Mouse (Mus musculus): ENCODE data around the gene Dnajc4.

Gene Dnajc4

DNA sequence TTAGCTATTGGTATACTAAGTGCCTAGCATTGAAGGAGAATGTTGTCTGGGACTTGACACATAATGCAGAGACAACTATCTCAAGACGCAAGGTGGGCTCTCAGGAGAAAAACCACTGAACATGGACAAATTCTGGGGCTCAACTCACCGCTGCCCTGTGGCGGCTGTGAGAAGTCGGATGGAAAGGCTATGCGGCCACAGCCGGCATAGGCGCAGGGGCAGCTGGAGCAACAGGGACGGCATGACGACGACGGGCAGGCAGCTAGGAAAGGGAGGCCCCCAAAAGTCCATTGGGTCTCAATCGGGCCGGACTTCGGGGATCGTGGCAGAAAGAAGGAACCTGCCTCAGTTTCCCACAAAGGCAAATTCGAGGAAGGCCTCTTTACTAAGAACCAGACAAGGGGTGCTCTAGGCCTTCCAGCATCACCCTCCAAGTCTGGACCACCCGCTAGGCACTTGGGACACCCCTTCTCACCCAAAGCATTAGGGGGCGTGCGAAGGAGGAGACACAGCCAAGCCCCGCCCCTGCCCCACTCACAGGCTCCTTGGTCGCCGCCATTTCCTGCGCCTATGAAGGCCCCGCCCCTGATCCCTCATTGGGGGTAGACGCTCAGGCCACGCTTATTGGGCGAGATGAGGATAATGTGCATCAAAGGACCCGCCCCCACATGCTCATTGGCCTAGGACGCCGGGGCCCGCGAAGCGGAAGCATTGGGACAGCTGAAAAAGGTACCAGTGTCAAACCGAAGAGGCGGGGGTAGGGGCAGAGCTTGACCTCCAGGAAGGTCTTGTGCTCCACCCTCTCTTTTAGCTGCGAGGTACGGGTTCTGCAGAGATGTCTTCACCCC is at the start of gene Dnajc4:
Gene Dnajc4 (minus strand): TSS at position 562 of the 848 bp plus-strand sequence.
- DNase-seq (ENCODE audit: low spot score in 2 of 2): peak; percentile 96 to 97

DNA sequence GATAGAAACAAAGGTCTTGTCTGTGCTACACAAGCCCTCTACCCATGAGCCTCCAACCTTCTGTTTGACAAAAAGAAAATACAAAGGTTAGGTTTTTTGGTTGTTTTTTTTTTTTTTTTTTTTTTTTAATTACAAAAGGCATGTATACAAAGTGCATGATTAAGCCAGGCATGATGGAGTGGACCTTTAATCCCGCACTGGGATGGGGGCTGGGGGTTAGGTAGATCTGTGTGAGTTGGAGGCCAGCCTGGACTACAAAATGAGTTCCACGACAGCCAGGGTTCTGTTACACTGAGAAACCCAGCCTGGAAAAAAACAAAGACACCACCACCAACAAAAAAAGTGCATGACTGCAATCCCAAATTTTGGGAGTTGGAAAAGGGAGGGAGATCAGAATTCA is 48.8 kb upstream of the Dnajc4 start:
- DNase-seq (ENCODE audit: low spot score in 2 of 2): no peak

GRCm38 (mm10) chr19:7040637-7041130 is 48.3 kb upstream of the Dnajc4 start:
- peak in 1 of 2 experiments; percentile 31 for DNase-seq (ENCODE audit: low spot score in 2 of 2)

GRCm38 (mm10) chr19:7039841-7040636 is 47.7 kb upstream of the Dnajc4 start, which contains the start of gene Stip1:
Gene Stip1 (minus strand): TSS chr19:7039967.
- DNase-seq (ENCODE audit: low spot score in 2 of 2): peak; percentile 99

DNA sequence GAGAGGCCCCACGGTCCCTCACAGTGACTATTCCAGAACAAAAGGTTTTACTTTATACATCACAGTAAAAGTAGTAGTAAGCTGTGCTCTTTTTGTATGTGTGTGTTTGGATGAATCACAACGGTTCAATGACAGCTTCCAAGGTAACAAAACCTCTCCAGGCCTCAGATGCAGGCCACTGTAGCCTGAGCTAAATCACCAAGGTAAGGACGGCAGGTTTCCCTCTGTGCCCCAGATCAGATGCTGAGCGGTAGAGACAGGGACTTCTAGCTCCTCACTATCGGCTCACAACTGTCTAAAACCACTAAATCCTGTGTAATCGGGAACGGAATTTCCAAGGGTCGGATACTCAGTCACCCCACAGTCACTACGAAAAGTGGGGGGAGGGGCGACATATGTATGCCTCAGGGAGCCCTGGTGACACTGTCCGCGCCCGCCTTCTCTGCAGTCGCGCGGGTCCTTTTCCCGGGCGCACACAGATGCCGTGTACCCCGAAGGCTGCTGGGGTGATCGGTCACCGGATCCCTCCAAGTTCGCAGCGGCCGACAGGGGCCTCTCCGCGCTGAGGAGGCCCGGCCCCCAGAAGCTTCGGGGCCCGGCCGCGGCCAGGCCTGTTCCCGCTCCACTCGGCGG is 46.8 kb upstream of the Dnajc4 start:
- peak; percentile 48 to 62 for DNase-seq (ENCODE audit: low spot score in 2 of 2)

DNA sequence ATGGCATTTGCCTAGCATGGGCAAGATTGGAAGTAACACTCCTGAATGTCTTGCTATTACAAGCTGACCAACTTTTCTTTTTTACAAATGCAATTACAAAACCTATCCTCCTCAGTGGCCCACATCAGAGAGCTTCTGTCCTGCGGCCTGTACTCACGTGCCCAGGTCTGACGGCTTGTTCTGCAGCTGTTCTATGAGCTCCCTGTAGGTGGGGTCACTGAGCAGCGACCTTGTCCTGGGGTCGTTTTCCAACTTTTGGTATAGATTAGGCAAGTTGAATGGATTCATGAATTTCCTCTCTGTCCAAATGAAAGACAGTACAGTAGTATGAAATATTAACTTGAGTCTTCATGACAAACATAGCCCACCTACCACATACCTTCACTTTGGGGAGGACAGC is 41.6 kb upstream of the Dnajc4 start:
- DNase-seq (ENCODE audit: low spot score in 2 of 2): no peak

GRCm38 (mm10) chr19:7029531-7029930 is 37.2 kb upstream of the Dnajc4 start:
- no peak for DNase-seq (ENCODE audit: low spot score in 2 of 2)

DNA sequence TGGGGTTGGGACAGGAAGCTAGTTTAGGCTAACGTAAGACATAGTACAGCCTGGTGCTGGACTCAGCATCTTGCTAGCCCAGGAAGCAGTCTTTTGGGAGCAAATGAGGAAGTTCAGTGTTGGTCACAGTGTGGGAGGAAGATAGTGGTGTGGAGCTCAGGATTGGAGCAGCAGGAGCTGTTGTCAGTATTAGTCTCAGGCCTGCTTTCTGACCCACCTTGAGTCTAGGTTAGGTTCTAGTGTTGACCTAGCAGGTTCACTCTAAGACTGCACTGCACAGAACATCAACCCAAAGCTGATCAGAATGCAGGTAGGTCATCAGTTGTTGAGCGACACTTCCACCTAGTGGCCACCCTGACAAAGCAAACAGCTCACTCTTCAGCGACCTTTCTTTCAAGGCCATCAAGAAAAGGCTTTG is 27.9 kb upstream of the Dnajc4 start:
- DNase-seq (ENCODE audit: low spot score in 2 of 2): peak; percentile 67 to 74

DNA sequence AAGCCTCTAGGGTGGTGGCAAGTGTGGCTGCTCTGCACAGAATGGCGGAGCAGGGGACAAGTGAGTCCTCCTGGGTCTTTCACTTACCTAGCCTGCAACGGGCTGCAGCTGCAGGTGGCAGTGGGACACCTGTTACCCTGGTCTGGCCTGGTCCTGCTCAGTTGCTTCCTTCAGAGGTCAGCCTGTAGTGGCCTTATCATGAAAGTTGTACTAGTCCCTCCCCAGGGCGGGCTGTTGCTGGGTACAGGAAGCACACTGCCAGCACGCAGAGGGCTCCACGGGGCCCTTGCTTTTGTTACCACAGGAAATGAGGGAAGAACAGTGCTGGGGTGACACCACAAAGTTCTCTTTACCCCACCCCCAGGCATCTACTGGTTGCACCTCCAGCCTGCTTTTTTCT is 26.8 kb upstream of the Dnajc4 start, which contains the start of gene Fermt3:
Gene Fermt3 (minus strand): TSS at position 279 of the 400 bp plus-strand sequence.
- peak; percentile 81 to 87 for DNase-seq (ENCODE audit: low spot score in 2 of 2)

- DNase-seq (ENCODE audit: low spot score in 2 of 2): peak; percentile 24 to 30
Measured at GRCm38 (mm10) chr19:7018546-7018945, 26.2 kb upstream of the Dnajc4 start.

DNA sequence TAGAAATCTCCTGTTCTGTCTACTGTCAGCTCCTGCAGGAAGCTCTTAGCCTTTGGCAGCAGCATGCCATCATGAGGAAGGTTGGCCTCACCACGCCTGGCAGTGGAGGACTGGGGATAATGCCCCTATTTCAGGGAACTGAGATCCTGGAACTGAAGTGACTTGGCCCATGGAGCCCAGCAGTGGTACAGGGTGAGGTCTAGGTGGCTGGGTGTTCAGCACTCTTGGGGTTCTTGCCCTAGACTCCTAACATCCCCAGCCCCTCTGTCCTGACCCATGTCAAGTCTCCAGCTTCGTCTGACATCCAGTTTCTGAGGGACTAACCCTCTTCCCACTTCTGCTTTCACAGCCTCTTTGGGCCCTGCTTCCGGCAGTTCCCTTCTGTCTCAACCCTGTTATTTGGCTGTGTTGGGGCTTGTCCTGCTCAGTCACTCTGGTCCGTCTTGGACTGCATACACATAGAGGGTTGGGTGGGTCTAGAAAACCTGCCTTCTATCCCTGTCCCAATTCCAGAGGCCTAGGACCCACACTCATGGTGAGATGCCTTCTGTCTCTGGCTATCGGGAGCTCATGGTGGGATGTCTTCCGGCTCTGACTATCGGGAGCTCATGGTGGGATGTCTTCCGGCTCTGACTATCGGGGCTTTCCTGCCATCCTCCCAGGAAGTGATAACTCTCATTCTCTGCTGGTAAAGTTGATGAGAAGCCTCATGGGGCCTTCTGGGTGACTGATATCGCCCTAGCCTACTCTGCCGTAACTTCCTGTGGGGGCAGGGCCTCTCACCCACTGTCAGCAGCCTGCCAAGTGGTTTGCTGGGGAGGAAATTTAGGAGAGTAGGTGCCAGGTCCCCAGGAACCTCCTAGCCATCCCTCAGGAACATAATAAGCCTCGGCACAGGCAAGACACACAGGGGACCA is 25.4 kb upstream of the Dnajc4 start:
- peak; percentile 61 to 63 for DNase-seq (ENCODE audit: low spot score in 2 of 2)

- no peak for DNase-seq (ENCODE audit: low spot score in 2 of 2)
Measured at GRCm38 (mm10) chr19:7014481-7015135, 22.2 kb upstream of the Dnajc4 start.

DNA sequence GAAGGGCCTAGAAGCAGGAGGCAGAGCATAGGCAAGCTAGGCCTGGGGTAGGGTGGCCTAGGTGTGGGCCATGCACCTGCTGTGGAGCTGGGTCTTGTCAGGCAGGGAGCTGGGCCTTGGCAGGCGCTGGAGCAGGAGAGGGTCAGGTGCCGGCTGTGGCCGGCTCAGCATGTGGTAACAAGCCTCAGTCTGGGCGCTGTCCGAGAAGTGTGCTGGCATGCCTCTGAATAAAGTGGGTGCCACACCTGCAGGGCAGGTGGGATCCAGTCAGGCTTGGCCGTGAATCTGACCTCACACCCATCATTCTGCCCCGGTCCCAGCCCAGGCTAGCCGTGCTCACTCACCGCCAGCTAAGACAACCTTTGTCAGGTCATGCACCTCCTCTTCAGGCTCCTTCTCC is 21.6 kb upstream of the Dnajc4 start:
- DNase-seq (ENCODE audit: low spot score in 2 of 2): no peak

GRCm38 (mm10) chr19:7012426-7012825 is 20.1 kb upstream of the Dnajc4 start:
- no peak for DNase-seq (ENCODE audit: low spot score in 2 of 2)

- DNase-seq (ENCODE audit: low spot score in 2 of 2): no peak
Measured at GRCm38 (mm10) chr19:7006892-7007593, 14.7 kb upstream of the Dnajc4 start.

GRCm38 (mm10) chr19:6999360-7000063 is 7.1 kb upstream of the Dnajc4 start:
- no peak for DNase-seq (ENCODE audit: low spot score in 2 of 2)

DNA sequence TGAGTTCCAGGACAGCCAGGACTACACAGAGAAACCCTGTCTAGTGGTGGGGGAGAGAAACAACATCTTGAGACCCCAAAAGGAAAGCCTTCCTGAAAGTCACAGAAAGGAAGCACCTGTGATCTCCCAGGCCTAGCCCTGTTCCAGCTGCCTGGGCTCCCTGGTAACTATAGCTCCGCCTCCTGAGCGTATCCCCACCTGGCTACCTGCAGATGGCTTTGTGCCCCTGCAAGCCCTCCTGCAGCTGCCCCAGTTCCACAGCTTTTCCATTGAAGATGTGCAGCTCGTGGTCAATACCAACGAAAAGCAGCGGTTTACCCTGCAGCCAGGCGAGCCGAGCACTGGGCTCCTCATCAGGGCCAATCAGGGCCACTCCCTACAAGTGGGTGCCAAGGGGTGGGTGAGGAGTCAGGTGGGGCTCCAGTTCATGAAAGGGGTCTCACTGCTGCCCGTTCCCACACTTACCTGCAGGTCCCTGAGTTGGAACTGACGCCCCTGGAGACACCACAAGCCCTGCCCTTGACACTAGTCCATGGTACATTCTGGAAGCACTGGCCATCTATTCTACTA is 5.4 kb upstream of the Dnajc4 start:
- DNase-seq (ENCODE audit: low spot score in 2 of 2): no peak

DNA sequence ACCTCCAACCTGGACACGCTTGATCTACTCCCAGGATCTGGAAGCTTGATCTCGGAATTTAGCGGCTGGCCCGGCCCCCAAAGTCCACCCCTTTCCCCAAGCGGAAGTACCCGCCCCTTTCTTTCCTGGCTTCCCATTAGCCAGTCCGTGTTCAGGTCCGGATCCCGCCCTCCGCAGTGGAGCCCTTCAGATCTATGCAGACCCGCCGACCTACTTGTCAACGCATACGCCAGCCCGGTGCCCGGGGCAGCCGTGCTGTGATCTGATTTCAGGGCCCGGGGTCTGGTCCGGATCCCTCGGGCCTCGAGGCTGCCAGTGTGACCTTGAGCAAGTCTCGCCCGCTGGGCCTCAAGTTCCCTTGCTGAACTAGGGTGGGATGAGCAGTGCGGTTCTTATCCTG is 3.6 kb upstream of the Dnajc4 start, which contains the start of the genes Nudt22 and Trpt1:
Gene Nudt22 (minus strand): TSS at position 112 of the 400 bp plus-strand sequence.
Gene Trpt1 (plus strand): TSS at position 126 of the 400 bp plus-strand sequence.
- DNase-seq (ENCODE audit: low spot score in 2 of 2): peak; percentile 51 to 53

Data from natural killer cell, adult 2 months (primary cell).